ENCODE assay signal across 21 mouse cellular contexts in the genomic region with DNA sequence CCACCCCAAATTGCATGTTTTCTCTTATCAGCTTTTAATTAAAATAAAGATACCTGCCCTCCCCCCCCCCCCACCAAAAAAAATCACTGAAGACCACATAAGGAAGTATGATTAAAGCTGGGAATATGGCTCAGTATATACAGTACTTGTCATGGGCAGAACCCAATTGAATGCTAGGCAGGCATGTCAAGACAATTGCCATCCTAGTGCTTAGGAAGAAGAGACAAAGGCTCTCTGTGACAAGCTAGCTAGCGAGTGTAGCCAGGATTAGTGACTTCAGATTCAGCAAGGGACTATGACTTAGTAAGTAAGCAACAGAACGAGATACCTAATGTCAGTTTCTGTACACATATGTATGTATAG.
"Had no signal": no experiment of that assay in that cellular context is flagged by ENCODE, and none has a peak within 500 bp of the region (broad histone marks: within the 10 kb centered on the region; RNA-seq: fewer than 3 reads in every experiment).

No protein-coding gene starts in this region.

- DNase-seq: kidney, adult 18-20 months; kidney, adult 9 months; kidney, postnatal 14 days; kidney, postnatal 4 days; left cerebral cortex, postnatal 4 days; liver, postnatal 0 days; right cerebral cortex, adult 18-20 months; right cerebral cortex, postnatal 14 days; right cerebral cortex, postnatal 4 days; thymus, adult 2 months; thymus, postnatal 14 days; thymus, postnatal 4 days had no signal

- H3K27me3 ChIP-seq: limb, embryonic 12.5 days; limb, embryonic 15.5 days had no signal

- H3K9ac ChIP-seq: limb, embryonic 12.5 days; limb, embryonic 15.5 days; liver, embryonic 14.5 days; liver, postnatal 0 days; lung, embryonic 14.5 days had no signal

- H3K36me3 ChIP-seq: limb, embryonic 12.5 days; limb, embryonic 15.5 days had no signal

- H3K4me2 ChIP-seq: limb, embryonic 12.5 days; limb, embryonic 15.5 days; liver, embryonic 11.5 days; lung, embryonic 14.5 days had no signal

- H3K27ac ChIP-seq: limb, embryonic 12.5 days; limb, embryonic 15.5 days; liver, embryonic 14.5 days; macrophage; stomach, postnatal 0 days had no signal

- H3K9me3 ChIP-seq: limb, embryonic 12.5 days; limb, embryonic 15.5 days had no signal

- H3K4me3 ChIP-seq: limb, embryonic 12.5 days; limb, embryonic 15.5 days had no signal

- H3K4me1 ChIP-seq: limb, embryonic 12.5 days; limb, embryonic 15.5 days had no signal

- ATAC-seq: intestine, embryonic 16.5 days; liver, postnatal 0 days; lung, postnatal 0 days had no signal
